Mouse (Mus musculus): ENCODE results near the gene Nt5c3.

Gene Nt5c3

GRCm38 (mm10) chr6:56837166-56837565 is 86.6 kb downstream of the Nt5c3 start:
- DNase-seq (ENCODE audit: low read depth, low spot score): no peak

- DNase-seq (ENCODE audit: low read depth, low spot score): no peak
Measured at GRCm38 (mm10) chr6:56835532-56835931, 88.2 kb downstream of the Nt5c3 start.

DNA sequence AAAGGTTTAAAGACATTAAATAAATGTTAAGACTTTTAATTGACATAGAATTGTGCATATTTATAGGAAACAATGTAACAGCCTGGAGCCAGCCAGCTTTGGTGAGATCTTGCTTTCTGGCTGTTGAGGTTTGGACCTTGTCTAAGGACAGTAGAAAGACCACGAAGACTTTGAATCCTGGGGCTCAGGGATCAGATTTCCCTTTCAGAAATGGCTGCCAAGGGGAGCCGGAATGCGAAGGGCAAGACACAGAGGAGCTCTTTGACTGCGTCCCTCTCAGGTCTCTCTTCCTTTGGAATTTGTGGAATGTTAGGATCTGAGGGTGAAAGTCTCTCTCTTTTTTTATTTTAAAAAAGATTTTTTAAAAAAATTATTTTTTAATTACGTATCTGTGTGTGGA is 89.0 kb downstream of the Nt5c3 start:
- no peak for DNase-seq (ENCODE audit: low read depth, low spot score)

GRCm38 (mm10) chr6:56832830-56833229 is 90.9 kb downstream of the Nt5c3 start:
- DNase-seq (ENCODE audit: low read depth, low spot score): no peak

DNA sequence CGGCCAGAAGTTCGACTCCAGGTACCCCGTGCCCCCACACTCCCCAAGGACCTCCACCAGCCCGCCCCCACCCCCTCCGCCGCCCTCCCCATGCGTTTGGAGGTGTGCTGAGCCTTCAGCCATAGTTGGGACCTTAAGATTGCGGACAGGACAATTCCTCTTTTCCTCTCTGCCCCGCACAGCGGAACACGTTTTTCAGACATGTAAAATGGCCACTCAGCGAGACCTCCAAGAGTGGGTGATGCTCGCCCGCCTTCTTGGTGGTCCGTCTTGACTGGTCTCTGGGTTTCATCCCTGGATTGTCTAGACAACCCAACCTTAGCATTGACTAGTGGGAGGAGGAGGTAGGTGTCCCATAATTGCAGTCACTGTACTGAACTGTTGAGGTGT is 91.3 kb downstream of the Nt5c3 start:
- DNase-seq (ENCODE audit: low read depth, low spot score): no peak
